Mouse (Mus musculus) skeletal muscle tissue, adult 2 months (tissue): Measurements from ENCODE around the gene Stt3a.
A peak's percentile ranks its signal among the peaks of the same experiment; 100 is the strongest.

Source experiments
- DNase-seq: peaks from one replicate; pipeline ENCODE4 v3.0.0-alpha.2; 2012; ENCODE audit warnings: low read depth, low spot score

The Stt3a gene

DNA sequence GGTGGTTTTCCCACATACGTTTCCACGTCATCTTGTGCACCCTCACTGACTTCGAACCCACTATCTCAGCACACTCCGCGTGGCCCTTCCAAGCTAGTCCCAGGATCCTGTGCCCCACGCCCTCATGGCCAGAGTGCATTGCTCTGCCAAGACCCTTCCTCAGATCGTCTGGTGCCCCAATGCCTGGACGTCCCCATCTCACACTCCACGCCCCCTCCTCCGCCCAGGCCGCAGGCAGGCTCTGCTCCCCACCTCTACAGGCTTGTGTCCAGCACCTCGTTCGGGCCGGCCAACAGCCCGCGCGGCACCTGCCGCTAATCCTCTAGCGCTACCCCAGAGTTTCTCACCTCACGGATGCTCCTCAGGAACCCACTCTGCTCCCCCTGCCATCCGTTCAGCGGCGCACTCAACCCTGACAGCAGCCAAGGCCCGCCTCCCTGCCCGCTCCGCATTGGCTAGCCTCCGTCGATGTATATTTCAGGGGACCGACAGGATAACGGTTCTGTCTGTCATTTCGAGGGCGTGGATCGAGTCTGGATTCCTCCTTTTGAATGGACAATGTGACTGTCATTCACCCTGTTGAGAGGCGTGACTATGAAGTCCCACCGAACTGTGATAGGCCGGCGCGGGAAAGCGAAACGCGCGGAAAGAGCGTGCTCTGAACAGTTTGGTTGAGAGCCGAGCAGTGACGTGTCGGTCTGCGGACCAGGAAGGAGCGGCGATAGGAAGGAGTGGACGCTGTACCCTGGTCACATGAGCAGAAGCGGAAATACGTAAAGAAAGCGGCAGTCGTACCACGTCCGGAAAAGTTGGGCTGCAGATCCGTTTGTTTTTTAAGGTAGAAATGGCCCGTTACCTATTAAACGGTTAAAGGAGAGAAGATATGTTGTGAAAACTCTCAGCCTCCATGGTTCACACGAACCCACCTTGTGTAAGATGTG lies at the start of gene Stt3a:
TSS of gene Stt3a (minus strand) at position 477 of the 941 bp plus-strand sequence.
- peak; percentile 100 for DNase-seq

DNA sequence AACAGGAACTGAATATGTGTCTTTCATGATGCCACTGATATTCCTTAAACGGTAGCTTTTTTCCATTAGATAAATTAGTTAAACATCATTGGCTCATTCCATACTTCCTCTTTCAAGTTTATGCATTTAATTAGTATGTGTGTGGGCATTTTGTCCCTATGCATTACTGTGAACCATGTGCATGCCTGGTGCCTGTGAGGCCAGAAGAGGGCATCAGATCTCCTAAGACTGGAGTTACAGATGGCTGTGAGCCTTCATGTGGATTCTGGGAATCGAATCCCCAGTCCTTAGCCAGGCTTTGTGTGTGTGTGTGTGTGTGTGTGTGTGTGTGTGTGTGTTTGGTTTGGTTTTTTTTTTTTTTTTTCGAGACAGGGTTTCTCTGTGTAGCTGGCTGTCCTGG lies 47.0 kb upstream of the Stt3a start:
- no peak for DNase-seq

DNA sequence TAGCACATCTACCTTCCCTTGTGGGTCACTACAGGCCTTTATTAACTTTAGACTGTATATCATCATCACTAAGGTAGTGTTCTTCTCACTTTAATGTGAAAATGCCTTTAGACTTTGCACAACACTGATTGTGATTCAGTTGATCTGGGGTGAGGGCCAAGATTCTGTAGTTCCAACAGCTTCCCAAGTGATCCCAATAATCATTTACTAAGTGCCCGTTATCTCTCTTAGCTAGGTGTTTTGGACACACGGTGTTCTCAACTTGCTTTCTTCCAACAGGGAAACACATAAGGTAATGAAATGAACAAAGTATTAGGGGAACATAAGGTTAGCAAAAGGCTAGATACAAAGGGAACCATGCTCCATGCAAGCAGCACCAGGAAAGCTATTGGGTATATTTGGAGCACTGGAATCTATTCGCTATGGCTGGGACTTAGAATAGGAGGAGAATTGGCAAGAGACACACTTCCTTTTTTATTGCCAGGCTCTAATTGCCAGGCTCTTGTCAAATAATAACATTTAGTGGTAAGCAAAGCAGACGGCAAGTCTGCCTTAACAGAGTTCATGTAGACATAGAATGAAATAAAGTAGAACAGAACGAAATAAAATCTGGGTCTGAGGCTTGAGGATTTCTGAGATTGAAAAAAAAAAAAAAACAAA lies 40.8 kb upstream of the Stt3a start:
- DNase-seq: no peak

GRCm38 (mm10) chr9:36805256-36805975 lies 37.9 kb upstream of the Stt3a start:
- DNase-seq: no peak

- no peak for DNase-seq
Measured at GRCm38 (mm10) chr9:36803926-36804325, 36.4 kb upstream of the Stt3a start.

DNA sequence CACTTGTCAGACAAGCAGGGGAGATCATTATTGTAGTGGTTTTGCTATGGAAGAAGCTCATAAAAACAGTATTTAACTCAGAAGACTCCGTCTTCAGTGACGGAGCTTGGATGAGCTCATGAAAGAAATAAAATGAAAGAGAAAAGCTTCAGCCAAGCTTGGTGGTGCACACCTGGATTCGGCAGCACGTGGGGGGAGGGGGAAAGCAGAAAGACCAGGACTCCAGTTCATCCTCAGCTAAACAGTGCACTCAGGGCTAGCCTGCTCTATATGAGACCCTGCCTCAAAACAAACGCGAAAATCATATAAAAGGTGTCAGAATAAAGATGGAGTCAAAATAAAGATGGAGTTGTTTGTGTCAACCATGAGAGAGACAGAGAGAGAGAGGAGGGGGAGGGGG lies 35.9 kb upstream of the Stt3a start:
- no peak for DNase-seq

DNA sequence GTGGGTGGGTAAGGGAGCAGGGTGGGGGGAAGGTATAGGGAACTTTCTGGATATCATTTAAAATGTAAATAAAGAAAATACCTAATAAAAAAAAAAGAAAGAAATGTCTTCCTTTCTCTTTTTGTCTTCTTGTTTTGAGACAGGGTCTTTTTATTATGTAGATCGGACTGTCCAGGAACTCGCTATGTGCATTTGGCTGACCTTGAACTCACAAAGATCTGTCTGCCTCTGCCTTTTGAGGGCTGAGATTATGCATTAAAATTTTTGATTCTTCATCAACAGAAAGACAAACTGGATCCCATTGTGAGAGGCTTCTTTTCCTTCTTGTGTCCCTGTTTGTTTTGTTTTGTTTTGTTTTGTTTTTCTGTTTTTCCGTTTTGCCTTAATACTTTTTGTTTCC lies 35.5 kb upstream of the Stt3a start:
- DNase-seq: no peak

DNA sequence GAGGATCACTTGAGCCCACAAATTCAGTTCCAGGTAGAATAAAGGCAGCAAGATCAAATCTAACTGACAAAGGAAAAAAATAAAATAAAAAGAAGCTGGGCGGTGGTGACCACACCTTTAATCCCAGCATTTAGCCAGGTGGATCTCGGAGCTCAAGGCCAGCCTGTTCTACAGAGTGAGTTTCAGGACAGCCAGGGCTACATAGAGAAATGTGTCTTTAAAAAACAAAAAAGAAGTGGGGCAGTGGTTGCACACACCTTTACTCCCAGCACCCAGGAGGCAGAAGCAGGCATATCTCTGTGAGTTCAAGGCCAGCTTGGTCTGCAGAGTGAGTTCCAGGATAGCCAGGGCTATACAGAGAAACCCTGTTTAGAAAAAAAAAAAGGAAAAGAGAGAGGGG lies 34.5 kb upstream of the Stt3a start:
- no peak for DNase-seq

DNA sequence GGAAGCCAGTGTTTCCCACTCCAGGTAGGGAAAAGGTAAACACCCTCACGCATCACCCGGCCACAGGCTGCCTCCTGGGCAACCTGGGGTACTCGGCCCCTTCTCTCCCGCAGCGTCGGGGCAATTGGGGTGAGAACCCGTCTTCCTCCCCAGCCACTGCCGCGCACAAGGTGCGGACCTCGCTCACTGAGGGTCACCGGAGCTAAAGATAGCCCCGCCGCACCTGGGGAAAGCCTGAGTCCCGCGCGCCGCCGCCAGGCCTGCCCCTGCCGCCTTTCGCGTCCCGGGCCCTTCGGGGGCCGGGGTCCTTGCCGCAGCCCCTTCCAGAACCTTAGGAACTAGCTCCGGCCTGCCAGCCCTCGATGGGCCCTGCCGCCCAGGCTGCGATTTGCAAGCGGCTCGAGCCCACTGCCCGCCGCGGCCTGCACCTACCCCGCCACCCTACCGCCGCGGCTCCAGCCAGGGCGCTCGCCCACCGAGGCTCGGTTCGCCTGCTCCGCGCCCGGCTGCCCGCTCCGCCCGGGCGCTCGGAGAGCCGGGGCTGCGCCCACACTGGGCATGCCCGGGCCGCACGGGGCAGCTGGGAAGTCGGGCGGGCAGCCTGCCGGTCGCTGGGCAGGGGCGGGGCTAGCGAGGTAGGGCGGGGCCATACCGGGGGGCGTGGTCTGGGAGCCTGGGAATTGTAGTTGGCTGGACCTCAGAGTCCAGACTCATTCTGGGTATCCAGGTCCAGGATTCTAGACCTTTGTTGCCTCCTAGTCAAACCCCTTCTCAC lies 29.5 kb upstream of the Stt3a start, which contains the start of gene Ei24:
TSS of gene Ei24 (minus strand) at position 613 of the 775 bp plus-strand sequence.
- peak; percentile 74 for DNase-seq

- DNase-seq: no peak
Measured at GRCm38 (mm10) chr9:36796224-36796623, 28.7 kb upstream of the Stt3a start.

GRCm38 (mm10) chr9:36795556-36795955 lies 28.1 kb upstream of the Stt3a start:
- no peak for DNase-seq

GRCm38 (mm10) chr9:36794487-36794886 lies 27.0 kb upstream of the Stt3a start:
- no peak for DNase-seq

- DNase-seq: no peak
Measured at GRCm38 (mm10) chr9:36792191-36792590, 24.7 kb upstream of the Stt3a start.

DNA sequence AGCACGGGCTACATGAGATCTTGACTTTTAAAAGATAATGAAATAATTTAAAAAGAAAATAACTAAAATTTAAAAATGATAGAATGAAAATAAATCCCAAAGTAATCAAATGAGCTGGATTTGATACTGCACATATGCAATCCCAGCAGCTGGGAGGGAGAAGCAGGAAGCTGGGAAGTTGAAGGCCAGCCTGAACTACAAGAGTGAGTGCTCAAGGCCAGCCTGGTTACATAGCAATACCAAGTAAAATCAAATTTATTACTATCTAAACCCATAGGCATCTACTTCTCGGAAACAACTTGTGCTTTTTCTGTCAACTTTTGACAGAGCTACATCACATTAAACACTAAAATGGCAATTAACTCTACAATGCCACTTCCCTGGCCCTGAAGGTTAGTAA lies 16.4 kb upstream of the Stt3a start:
- DNase-seq: no peak

DNA sequence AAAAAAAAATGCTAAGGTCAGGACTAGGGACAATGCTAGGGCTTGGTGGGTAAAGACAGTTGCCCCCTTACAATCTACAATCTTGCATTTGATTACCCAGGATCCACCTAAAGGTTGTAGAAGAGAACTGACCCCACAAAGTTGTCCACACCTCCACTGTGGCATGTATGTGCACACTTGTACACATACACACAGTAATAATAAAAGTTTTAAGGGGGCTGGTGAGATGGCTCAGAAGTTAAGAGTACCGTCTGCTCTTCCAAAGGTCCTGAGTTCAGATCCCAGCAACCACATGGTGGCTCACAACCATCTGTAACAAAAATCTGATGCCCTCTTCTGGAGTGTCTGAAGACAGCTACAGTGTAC lies 1.6 kb upstream of the Stt3a start:
- no peak for DNase-seq

- peak; percentile 2 for DNase-seq
Measured at GRCm38 (mm10) chr9:36768156-36769047, 923 bp upstream of the Stt3a start.

DNA sequence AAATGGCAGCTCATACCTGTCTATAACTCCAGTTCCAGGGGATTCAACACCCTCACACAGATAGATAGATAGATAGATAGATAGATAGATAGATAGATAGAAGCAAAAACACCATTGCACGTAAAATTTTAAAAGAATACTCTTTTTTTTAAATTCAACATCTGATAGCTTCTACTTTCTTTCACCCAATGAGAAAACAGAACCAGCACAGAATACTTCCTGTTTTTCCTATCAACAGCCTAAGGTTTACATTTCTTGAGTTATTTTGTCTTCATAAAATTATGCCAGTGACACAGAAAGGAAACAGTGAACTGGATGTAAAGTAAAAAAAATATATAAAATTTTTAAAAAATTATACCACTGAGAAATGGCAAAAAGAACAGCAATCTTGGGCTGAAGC lies 3.1 kb downstream of the Stt3a start:
- no peak for DNase-seq

GRCm38 (mm10) chr9:36727034-36727755 lies 40.3 kb downstream of the Stt3a start, which contains the start of gene Chek1:
Chek1 (minus strand) TSS chr9:36727065.
- no peak for DNase-seq

DNA sequence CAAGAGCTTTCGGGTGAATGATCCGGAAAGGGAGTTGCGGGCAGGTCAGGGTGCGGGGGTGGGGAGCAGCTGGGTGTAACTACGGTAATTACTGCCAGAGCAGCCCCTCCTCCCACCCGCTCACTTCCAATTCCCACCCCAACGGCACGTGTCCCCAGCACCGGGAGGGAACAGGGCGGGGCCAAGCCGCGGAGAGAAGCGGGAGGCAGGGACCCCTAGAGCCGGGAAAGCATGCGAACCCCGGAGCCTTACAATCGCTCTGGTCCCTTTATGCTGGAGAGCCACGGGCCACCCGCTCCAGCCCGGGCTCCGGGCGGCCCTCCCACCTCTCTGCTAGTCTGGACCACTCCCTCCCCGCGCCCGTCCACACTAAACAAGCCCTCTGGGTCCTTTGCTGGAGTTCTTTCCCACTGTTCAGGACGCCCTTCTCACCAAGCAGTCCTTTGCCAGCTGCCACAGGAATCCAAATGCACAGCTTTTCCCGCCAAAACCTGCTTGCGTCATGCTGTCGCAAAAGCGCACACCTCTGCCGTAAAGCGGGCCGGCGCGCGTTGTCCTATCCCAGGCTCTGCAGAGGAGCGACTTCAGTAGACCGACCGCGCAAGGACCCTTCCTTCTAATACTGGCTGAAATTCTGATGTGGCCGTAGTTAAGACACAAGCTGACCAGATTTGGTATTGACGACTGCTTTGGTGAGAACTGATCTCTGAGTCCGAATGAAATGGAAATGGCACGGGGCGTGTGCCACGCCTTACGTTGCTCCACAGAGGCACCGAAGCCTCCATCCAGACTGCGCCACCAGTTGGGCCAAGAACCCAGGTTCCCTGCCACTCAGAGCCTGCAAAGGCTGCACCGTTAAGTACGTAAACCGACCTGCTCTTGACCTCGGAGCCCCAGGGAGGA lies 41.1 kb downstream of the Stt3a start:
- peak; percentile 80 for DNase-seq
